ENCODE assay signal across 9 mouse cellular contexts in genomic region chr11:76291960-76292359, GRCm38 (mm10). TPM values are rescaled to one million over a fixed set of nuclear protein-coding genes. Genes with fewer than 3 reads are reported as not detected.
DNase-seq lines count a peak whose midpoint lies in the region; ATAC-seq and TF ChIP-seq lines count a peak whose summit lies in the region.
"Had no signal": no experiment of that assay in that cellular context is flagged by ENCODE, and none has a peak within 500 bp of the region (broad histone marks: within the 10 kb centered on the region; RNA-seq: fewer than 3 reads in every experiment).

No protein-coding gene starts in this region.

- H3K36me3 ChIP-seq in kidney, adult 2 months (ENCODE audit: control insufficient read depth, insufficient read depth, low read length): no peaks in the 10 kb centered on the region
- no peaks in the 10 kb centered on the region for H3K36me3 ChIP-seq in ES-Bruce4 (ENCODE audit: control insufficient read depth, insufficient read depth, low read length, poor library complexity, severe bottlenecking)
- H3K36me3 ChIP-seq in embryonic facial prominence, embryonic 12.5 days: no peaks in the 10 kb centered on the region
- H3K36me3 ChIP-seq in limb, embryonic 12.5 days: no peaks in the 10 kb centered on the region

- TF ChIP-seq CTCF in kidney, adult 2 months (conservative IDR thresholded peaks at IDR 0.05; ENCODE audit: insufficient read depth, insufficient read length, low read depth, low read length): no peak
- no peak for TF ChIP-seq CTCF in ES-Bruce4 (IDR thresholded peaks at IDR 0.05; ENCODE audit: low read depth, low read length)

- H3K27me3 ChIP-seq in kidney, adult 2 months (replicated peaks; ENCODE audit: control insufficient read depth, insufficient read depth, low read length): no peaks in the 10 kb centered on the region
- H3K27me3 ChIP-seq in ES-Bruce4 (ENCODE audit: control insufficient read depth, insufficient read depth, low read length, poor library complexity, severe bottlenecking): no peaks in the 10 kb centered on the region
- H3K27me3 ChIP-seq in embryonic facial prominence, embryonic 12.5 days: no peaks in the 10 kb centered on the region
- H3K27me3 ChIP-seq in limb, embryonic 12.5 days: no peaks in the 10 kb centered on the region

- TF ChIP-seq POLR2A in kidney, adult 2 months (IDR thresholded peaks at IDR 0.05; ENCODE audit: low read depth, low read length): no peak
- TF ChIP-seq POLR2A in ES-Bruce4 (IDR thresholded peaks at IDR 0.05; ENCODE audit: insufficient read depth, low read length): no peak

- H3K4me1 ChIP-seq in kidney, adult 2 months (ENCODE audit: control insufficient read depth, insufficient read depth, low read length): no peaks in the 10 kb centered on the region; the same call in 1 of the 2 replicates
- H3K4me1 ChIP-seq in ES-Bruce4 (ENCODE audit: control insufficient read depth, insufficient read depth, low read length): peaks cover 21% of the 10 kb centered on the region
- H3K4me1 ChIP-seq in embryonic facial prominence, embryonic 12.5 days: peaks cover 83% of the 10 kb centered on the region
- H3K4me1 ChIP-seq in limb, embryonic 12.5 days (replicated peaks): peaks cover 92% of the 10 kb centered on the region

- TF ChIP-seq EP300 in ES-Bruce4 (IDR thresholded peaks at IDR 0.05; ENCODE audit: insufficient read depth, low read depth, low read length): no peak

- H3K27ac ChIP-seq in kidney, adult 2 months (ENCODE audit: insufficient read depth, low read depth, low read length): peak overlapping the region; percentile 40
- 0 out of 2 replicates have a peak overlapping the region, but pooled peaks have one; percentile 87 for H3K27ac ChIP-seq in ES-Bruce4 (ENCODE audit: insufficient read depth, low read length)
- peak overlapping the region; percentile 84 for H3K27ac ChIP-seq in embryonic facial prominence, embryonic 12.5 days
- H3K27ac ChIP-seq in limb, embryonic 12.5 days: peak overlapping the region; percentile 80

- 65% methylated on average over 4 of the region's 4 CpGs for WGBS in kidney, adult 2 months
- 75% methylated on average over 4 of the region's 4 CpGs for WGBS in embryonic facial prominence, embryonic 12.5 days
- WGBS in limb, embryonic 12.5 days: 32% methylated on average over 4 of the region's 4 CpGs

- H3K9me3 ChIP-seq in ES-Bruce4 (replicated peaks; ENCODE audit: control insufficient read depth, insufficient read depth, low read length, poor library complexity, severe bottlenecking): no peaks in the 10 kb centered on the region
- H3K9me3 ChIP-seq in embryonic facial prominence, embryonic 12.5 days: no peaks in the 10 kb centered on the region
- no peaks in the 10 kb centered on the region; the same call in 1 of the 2 replicates for H3K9me3 ChIP-seq in limb, embryonic 12.5 days

- H3K9ac ChIP-seq in ES-Bruce4 (ENCODE audit: low read depth, poor library complexity, severe bottlenecking): no peak overlapping the region
- no peak overlapping the region for H3K9ac ChIP-seq in embryonic facial prominence, embryonic 12.5 days
- no peak overlapping the region; the same call in 1 of the 2 replicates for H3K9ac ChIP-seq in limb, embryonic 12.5 days (replicated peaks)

- H3K4me2 ChIP-seq in embryonic facial prominence, embryonic 12.5 days (replicated peaks): no peak overlapping the region
- peak overlapping the region; percentile 30; the same call in 1 of the 2 replicates for H3K4me2 ChIP-seq in limb, embryonic 12.5 days

- ATAC-seq in embryonic facial prominence, embryonic 12.5 days (ENCODE audit: insufficient number of reproducible peaks, insufficient read depth, low FRiP score, low TSS enrichment): no peak
- ATAC-seq in limb, embryonic 12.5 days (ENCODE audit: insufficient number of reproducible peaks, insufficient read depth, low FRiP score, low TSS enrichment, low read depth): no peak
- no peak for ATAC-seq in megakaryocyte, adult 5-6 weeks (ENCODE audit: poor library complexity, severe bottlenecking)

- DNase-seq in kidney, adult 2 months: no peak
- no peak for DNase-seq in kidney, postnatal 25 days
- DNase-seq in layer of hippocampus, postnatal 14 days (ENCODE audit: low spot score in 2 of 2): no peak
- DNase-seq: thymus, postnatal 25 days had no signal

- no peak overlapping the region for H3K4me3 ChIP-seq in kidney, adult 2 months (ENCODE audit: insufficient read depth, low read depth, low read length)
- no peak overlapping the region for H3K4me3 ChIP-seq in ES-Bruce4 (ENCODE audit: low read depth, low read length)
- H3K4me3 ChIP-seq in embryonic facial prominence, embryonic 12.5 days: no peak overlapping the region
- no peak overlapping the region for H3K4me3 ChIP-seq in limb, embryonic 12.5 days (replicated peaks)
- H3K4me3 ChIP-seq: megakaryocyte, embryonic 14.5 days had no signal

RNA-seq across cellular contexts. Expression of gene Glod4, which starts 48.4 kb away (rescaled TPM):
- polyA plus RNA-seq in kidney, adult 2 months (2012; rRNA removed): 16.2 and 28.0 TPM in 2 replicates
- 163 and 165 TPM in 2 replicates for polyA plus RNA-seq in ES-Bruce4 (2011; ENCODE audit: insufficient read depth, insufficient read length, low read depth, missing spikeins)
- polyA plus RNA-seq in embryonic facial prominence, embryonic 12.5 days (2016; fragmentation: Nextera tagmentation; extraction: Ambion mirVana): 121 and 126 TPM in 2 replicates
- polyA plus RNA-seq in limb, embryonic 12.5 days (2016; fragmentation: Nextera tagmentation; extraction: Ambion mirVana): 125 and 136 TPM in 2 replicates
- total RNA-seq in megakaryocyte, adult 5-6 weeks (2015): 41.2 and 63.4 TPM in 2 replicates
- total RNA-seq in megakaryocyte, adult 5-6 weeks (2017): 89.6 and 159 TPM in 2 replicates
- total RNA-seq in layer of hippocampus, postnatal 14 days (2021): 10 to 100 TPM; 47.8 to 50.4 TPM

RNA-seq across cellular contexts. Expression of gene Mrm3, which starts 48.4 kb away (rescaled TPM):
- 8.7 and 9.3 TPM in 2 replicates for polyA plus RNA-seq in kidney, adult 2 months (2012; rRNA removed)
- polyA plus RNA-seq in ES-Bruce4 (2011; ENCODE audit: insufficient read depth, insufficient read length, low read depth, missing spikeins): 9.2 and 12.1 TPM in 2 replicates
- polyA plus RNA-seq in embryonic facial prominence, embryonic 12.5 days (2016; fragmentation: Nextera tagmentation; extraction: Ambion mirVana): 26.3 and 27.6 TPM in 2 replicates
- polyA plus RNA-seq in limb, embryonic 12.5 days (2016; fragmentation: Nextera tagmentation; extraction: Ambion mirVana): 23.0 and 23.9 TPM in 2 replicates
- total RNA-seq in megakaryocyte, adult 5-6 weeks (2015): 4.5 and 5.9 TPM in 2 replicates
- total RNA-seq in megakaryocyte, adult 5-6 weeks (2017): 7.5 and 8.6 TPM in 2 replicates
- 10 to 100 TPM; 15.7 to 15.8 TPM for total RNA-seq in layer of hippocampus, postnatal 14 days (2021)
